Mouse (Mus musculus): ENCODE data around the gene Aldh1a3. TPM values are rescaled to one million over a fixed set of nuclear protein-coding genes. Genes with fewer than 3 reads are reported as not detected.

Aldh1a3 gene
- polyA plus RNA-seq, 1 experiment from 2014 or later: 56.9 TPM

Small RNA genes lying within 50 kb of the gene (microRNA-seq; reads per million reads assigned to microRNA genes)
- gene Mir7057: not detected

Other genes starting within 250 kb of the Aldh1a3 start
- gene Gm10974, start 61.6 kb downstream of the Aldh1a3 start, polyA plus RNA-seq (2016; fragmentation: Nextera tagmentation; extraction: Ambion mirVana): not detected in 2 replicates
- 12.2 and 12.4 TPM in 2 replicates for gene Lrrk1, start 39.2 kb downstream of the Aldh1a3 start, polyA plus RNA-seq (2016; fragmentation: Nextera tagmentation; extraction: Ambion mirVana)